Mouse (Mus musculus): Measurements from ENCODE around the gene Pcbd1. TPM values are rescaled to one million over a fixed set of nuclear protein-coding genes. Genes with fewer than 3 reads are reported as not detected.

Gene Pcbd1
- total RNA-seq (2022), result under 1 TPM in 2 of 4 experiments, not detected in 2; 0.34 to 0.70 TPM

DNA sequence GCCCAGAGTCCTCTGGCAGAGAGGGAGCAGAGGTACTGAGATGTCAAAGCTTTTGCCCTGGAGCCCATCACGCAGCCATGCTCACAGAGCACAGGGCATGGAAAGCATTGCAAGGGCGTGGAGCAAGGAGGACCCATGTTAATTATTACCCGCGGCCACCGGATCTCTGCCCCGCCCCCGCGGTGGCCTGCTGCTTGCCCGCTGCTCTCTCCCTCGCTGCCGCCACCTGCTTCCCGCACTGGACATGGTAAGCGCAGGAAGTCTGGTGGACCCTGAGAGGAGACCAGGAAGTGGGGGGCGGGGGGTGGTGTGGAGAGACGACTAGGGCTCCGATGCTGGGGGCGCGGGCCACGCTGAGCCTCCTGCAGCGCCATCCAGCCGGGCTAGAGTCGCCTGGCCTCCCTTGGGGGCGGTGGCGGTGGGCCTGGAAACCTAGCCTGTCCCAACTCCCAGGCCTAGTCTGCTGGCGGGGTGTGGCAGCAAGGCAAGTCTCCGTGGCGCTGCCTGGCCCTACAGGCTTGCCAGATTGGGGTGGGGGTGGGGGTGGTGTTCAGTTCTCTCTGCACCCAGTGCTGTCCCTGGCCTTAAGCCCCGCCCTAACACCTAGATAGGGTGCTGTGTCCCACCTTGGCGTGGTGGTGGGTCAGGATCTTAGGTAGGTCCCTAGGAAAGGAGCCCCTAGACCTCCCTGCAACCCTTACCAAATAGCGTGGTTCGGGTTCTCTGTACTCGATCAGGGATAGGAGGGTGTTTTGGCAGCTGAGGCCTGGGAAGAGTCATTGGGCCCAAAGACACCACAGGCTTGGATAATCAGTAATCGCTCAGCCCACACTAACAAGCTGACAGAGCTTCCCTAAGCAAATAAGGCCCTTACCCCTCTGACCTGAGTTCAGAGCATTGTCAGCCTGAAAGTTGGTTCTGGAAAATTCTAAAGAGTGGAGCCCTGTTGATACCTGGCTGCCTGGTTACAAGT, at the start of gene Pcbd1:
Gene Pcbd1, plus strand, starts transcription at position 162 of the 973 bp plus-strand sequence.
- DNase-seq (ENCODE audit: low spot score in 2 of 2), result no peak

DNA sequence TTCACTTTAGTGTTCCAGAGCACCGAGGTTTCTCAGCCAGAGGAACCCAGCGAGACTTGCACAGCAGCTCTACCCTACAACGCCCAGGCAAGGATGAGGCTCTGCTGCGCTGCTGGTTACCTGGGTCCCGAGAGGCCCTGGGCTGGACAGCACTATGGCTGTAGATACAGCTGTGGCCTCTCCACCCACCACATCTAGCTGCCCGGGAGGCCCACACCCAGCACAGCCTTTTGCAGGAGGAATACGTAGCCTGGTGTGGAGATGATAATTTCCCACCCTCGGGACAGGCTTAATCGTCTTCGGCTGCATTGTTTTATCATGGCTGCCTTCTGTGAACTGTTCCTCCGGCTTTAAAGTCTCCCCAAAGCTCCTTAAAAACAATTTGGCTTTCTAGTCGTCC, 49.5 kb upstream of the Pcbd1 start:
- no peak for DNase-seq (ENCODE audit: low spot score in 2 of 2)

DNA sequence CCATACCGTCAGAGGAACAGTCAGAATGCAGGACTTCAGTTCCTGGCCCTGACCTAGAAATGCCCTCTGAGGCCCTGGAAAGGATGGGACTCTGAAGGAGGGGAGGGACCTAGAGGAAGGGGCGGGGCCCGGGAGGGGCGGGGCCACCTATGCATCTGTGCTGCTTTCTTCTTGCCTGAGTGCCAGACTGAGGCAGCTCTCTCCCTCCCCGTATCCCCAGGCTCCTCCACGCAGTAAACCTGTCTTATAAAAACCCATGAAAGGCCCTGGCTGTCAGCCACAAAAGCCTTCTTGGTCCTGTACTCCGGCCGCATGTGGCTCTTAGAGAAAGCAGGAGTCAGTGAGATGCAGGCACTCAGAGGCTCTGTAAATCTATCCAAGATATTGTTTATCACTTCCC, 44.0 kb upstream of the Pcbd1 start:
- no peak for DNase-seq (ENCODE audit: low spot score in 2 of 2)

DNA sequence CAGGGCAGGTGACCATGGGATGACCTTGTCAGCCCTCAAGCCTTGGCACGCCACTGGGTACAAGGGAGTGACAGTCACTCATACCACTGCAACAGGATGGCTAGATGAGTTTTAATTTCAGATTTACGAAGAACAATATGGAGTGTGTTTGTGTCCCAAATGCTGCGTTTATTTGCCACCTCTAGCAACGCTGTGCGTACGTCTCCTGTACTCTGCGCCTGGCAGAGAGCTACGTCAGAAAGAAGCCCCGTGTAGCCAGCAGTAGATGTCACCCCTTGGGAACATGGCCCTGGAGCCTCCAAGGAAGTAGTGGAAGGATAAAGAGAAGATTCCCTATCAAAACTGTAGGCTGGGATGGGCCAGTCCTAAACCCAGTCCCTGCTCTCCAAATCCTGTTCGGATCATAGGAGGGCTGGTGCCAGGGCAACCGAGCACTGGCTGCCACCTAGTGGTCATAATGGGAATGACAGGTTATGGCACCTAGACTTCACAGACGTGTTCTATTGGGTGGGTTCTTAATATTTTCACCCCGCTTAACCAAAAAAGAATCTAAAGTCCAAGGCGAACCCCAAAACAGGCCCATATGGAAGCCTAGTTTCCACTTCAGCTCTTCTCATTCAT, 37.0 kb upstream of the Pcbd1 start:
- peak; percentile 18 to 29 for DNase-seq (ENCODE audit: low spot score in 2 of 2)

DNA sequence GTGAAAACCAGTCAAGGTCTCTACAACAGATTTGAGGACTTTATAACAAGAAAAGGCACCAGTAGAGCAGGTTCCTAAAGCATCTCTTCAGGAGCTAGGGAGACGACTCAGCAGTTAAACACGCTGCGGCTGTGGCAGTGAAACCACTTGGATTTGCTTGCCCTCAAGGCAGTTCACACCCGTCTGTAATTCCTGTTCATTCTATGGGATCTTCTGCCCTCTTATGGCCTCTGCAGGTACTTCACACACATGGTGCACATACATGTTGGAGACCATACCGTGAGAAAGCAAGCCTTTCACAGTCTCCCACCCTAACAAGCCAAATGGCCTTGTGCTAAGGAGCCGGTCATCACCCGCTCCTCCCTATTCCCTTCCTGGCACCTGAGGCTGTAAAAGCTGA, 32.5 kb upstream of the Pcbd1 start:
- DNase-seq (ENCODE audit: low spot score in 2 of 2), result no peak

DNA sequence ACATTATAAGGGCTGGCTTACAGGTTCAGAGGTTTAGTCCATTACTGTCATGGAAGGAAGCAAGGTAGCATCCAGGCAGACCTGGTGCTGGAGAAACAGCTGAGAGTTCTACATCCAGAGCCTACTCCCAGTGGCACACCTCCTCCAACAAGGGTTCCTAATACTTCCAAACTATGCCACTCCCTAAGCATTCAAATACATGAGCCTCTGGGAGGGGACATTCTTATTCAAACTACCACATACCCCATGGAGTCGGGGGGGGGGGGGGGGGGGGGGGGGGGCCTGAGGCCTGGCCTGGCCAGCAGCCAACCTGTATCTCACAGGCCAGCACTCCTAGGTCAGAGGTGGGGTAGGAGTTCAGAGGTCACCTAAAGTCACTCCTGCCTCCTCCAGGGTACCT, 30.0 kb upstream of the Pcbd1 start:
- no peak for DNase-seq (ENCODE audit: low spot score in 2 of 2)

DNA sequence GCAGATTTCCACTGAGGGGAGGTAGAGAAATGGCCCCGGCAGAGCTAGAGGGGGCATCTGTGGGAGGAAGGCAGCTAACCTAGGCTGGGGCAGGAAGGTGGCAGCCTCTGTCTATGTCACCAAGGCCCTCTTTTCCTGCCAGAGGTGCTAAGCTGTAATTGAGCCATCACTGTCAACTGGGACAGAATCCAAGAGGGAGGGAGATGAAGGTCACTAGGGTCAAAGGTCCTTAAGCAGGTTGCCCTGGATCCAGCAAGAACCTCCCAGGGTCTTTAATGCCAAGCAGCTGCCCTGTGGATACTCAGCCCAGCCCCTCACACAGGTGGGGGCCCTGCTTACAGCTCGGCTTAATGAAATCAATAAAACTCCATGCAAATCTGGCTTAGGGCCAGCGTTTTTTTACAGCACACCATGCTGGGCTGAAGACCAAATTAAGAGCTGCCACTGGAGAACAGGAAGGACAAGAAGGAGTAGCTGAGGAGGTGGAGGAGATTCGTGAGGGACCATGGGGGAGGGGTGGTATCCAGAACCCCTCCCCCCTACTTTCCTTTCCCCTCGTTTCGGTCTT, 29.5 kb upstream of the Pcbd1 start:
- DNase-seq (ENCODE audit: low spot score in 2 of 2), result no peak

DNA sequence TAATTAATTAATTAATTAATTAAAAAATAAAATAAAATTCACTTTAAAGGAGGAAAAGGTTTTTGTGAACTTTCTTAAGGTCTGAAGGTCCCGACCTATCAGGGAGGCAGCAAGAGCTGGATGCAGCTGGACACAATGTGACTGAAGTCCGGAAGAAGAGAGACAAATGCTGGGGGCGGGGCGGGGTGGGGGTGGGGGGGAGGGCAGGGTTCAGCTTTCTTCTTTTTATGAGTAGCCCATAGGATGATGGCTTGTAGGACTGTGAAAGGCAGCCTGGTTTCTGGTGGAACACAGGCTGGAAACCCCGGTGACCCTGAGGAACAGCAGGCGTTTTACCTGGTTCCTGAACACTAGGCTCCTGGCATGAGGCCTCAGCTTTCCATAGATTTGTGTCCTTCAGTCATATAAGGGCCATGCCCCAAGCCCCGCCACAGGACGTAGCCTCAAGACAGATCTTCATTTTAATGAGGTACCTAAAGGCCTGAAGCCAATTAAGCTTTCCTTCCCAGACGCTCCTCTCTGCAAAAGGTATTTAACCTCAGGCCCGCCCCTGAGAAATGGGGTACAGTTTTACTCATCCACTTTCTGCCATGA, 25.8 kb upstream of the Pcbd1 start:
- no peak for DNase-seq (ENCODE audit: low spot score in 2 of 2)

DNA sequence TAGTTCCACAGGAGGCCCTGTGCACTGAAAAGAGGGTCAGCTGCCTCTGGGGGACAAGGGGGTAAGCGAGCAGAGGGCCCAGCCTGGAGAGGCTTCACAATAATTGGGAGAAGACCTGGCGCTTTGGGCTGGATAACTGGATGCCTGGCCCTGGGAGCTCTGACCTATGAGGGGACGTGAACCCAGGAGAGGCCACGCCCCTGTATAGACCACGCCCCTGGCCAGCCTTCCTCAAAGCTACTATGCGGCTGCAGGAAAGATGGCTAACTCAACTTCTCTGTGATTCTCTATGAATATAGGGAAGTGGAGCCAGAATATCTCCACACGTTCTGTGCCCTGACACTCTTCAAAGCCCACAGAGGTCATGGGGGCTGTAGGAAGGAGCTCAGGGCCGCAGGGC, 24.5 kb upstream of the Pcbd1 start:
- no peak for DNase-seq (ENCODE audit: low spot score in 2 of 2)

DNA sequence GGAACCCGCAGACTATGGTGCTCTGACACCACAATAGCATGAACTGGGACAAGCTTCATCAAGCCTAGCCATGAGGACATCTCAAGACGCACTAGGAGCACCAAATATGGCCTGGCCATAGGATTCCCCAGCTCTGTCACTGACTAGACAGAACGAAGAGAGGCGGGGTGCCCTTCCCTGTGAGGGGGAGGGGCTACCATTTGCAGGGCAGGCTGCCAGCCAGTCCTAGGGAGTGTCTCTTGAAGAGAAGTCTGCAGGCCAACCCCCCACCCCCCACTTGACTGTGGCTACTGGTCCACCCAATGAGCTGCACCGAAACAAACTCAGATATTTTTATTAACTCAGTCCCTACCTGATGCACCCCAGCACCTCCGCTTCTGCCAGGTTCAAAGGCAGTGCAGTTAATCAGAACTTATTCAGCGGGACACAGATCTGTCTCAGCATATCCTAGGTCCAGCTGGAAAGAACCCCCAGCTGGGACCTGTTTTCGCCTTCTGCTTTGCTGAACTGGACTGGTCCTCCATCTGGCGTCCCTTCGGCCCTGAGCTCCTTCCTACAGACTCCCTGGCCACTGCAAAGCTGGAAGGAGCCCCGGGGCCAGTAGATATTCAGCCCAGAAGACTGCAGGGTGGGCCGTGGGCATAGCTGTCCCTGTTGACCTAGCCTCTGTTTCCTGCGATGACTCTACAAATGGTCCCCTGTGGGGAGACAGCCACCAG, 23.7 kb upstream of the Pcbd1 start:
- DNase-seq (ENCODE audit: low spot score in 2 of 2), result no peak

DNA sequence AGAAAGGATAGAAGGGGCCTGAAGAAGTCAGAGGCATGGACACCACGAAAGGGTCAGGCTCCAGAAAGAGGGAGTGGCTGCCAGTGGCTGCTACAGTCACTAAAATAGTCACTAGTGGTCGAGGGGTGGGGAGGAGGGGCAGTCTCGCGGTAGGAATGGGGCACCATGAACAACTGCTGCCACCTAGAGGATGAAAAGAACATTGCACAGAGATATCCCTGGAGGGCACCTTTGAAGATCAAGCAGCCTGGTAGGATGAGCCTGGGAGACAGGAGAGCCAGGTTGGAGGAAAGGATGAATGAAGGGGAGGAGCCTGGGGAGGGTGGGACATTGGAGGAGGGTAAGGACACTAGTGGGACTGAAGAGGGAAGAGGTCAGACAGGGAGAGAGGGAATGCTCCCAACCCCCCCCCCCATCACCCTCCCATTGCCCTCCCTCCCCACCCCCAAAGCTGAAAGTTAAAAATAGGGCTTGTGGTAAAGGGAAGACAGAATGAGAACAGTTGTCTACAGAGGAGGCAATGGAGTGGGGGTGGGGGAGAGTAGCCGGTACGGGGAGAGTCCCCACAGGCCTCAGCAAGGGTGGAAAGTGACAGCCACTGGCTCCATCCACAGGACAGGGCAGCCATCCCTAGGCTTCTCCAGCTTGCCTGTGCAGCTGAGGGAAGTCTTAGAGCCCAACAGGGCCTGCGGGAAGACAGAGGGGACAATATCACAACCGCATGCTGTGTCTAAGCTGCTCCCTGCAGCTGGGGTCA, 20.5 kb upstream of the Pcbd1 start:
- DNase-seq (ENCODE audit: low spot score in 2 of 2), result peak in 1 of 2 experiments; percentile 6

DNA sequence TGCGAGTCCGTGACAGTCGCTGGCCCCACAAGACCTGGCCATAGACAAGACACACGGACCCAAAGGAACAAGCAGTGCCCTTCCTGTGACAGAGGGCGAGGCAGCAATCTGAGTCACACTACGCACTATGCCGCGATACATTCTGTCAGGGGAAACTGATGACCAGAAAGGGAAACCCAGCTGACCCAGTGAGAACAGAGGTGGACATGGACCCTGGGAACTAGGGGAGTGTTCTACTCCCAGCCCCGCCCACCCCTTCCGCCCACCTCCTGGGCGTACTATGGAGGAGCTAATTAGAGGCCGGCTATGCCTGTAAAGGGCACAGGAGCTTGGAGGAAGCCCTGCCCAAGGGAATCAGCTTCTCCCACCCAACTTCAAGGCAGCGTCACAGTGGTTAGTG, 19.9 kb upstream of the Pcbd1 start:
- DNase-seq (ENCODE audit: low spot score in 2 of 2), result no peak

DNA sequence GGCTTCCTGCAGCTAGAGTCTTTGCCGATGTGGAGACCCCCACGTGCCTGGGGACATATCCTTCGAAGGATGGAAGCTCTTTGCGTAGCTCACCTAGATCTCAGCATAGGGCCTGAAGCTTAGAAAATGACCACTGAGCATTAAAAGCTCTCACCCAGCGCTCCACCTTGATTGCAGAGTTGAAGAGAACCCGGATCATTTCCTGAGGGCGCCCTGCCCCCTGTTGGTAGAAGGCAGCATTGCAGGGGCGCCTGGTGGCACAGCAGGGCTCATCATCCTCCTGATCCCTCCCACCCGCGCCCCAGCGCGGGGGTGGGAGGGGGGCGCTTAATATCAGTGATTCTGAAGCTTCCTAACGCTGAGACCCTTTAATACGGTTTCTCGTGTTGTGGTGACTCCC, 16.8 kb upstream of the Pcbd1 start:
- peak; percentile 18 to 20 for DNase-seq (ENCODE audit: low spot score in 2 of 2)

DNA sequence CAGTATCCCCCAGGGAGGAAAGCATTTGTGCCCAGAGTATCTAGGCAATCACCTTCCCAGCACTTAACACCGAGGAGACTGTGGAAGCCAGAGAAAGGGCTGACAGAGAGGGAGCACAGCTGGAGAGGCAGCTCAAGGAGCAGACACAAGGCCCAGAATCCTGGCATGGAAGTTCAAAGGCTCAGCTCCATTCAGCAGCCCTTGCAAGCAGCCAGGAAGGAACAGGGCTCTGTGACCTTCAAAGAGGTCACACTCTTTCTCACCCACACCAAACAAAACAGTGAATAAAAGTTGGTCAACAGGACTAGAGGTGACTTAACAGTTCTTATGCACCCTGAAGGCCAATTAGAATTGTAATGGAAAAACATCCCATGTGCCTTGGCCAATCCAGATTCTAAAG, 14.5 kb upstream of the Pcbd1 start:
- DNase-seq (ENCODE audit: low spot score in 2 of 2), result no peak

DNA sequence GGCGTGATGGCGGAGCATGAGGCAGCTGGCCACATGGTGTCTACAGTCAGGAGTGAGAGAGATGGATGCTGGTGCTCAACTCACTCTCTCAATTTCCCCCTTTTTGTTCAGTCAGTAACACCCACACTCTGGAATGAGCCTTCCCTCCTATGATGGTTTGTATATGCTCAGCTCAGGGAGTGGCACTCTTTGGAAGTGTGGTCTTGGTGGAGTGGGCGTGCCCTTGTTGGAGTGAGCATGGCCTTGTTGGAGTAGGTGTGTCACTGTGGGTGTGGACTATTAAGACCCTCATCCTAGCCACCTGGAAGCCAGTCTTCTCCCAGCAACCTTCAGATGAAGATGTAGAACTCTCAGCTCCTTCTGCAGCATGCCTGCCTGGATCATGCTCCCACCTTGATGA, 13.5 kb upstream of the Pcbd1 start:
- DNase-seq (ENCODE audit: low spot score in 2 of 2), result no peak

DNA sequence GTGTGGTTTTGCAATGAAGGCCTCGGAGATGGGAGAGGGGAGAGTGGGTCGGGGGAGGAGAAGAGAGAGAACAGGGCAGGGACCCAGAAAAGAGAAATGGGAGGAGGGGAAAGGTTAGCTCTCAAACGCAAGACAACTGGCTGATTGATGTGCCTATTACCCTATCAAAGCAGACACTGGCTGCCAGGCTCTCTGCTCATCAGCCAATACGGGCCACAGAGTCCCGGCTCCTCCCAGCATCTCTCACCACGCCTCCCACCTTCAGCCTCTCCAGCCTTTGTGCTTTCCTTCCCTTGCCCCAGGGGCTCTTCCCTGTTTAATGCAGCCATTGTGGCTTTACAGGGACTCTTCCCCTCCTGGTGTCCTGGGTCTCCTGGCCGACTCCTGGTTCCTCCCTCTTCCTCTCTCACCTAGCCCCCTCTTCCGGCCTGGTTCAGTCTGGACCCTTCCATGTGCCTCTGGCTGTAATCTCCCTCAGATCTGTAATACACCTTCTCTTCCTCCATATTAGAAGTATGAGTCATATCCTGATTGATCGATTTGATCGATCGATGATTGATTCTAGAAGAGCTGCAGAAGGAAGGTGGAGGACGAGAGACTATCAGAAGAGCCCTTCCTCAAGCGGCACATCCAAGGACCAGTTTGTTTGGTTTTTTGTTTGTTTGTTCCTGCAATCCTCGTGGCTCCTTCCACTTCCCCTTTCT, 8.8 kb upstream of the Pcbd1 start:
- DNase-seq (ENCODE audit: low spot score in 2 of 2), result no peak

DNA sequence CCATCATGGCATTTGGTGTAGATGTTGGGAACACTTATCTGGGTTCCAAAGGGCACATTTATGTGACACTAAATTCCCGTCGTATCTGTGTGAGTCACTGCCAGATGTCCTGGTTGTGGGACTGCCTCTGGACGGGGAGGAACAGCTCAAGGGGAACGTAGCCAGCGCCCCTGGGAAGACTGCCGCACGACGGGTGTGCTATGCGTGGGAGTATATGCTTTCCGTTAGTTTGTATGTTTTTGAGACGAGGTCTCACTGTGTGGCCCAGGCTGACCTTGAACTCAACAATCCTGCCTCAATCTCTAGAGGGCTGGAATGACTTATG, 8.2 kb upstream of the Pcbd1 start:
- DNase-seq (ENCODE audit: low spot score in 2 of 2), result no peak

DNA sequence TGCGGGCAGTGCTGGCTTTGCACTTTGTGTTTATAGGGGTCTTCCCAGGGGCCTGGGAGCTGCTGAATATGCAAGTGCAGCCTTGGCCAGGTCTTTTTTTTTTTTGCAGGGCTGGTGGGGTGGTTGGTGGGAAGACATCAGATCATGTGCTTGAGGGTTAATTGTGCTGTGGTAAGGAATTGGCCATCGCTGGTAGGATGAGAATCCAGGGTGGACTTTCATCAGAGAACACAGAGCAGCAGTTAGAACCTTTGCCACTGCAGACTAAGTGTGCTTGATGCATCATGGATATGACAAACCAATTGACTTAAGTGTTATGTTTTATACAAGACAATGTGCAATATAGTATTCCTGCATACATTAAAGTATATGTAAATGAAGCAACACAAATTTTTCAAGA, 3.8 kb upstream of the Pcbd1 start:
- DNase-seq (ENCODE audit: low spot score in 2 of 2), result no peak

DNA sequence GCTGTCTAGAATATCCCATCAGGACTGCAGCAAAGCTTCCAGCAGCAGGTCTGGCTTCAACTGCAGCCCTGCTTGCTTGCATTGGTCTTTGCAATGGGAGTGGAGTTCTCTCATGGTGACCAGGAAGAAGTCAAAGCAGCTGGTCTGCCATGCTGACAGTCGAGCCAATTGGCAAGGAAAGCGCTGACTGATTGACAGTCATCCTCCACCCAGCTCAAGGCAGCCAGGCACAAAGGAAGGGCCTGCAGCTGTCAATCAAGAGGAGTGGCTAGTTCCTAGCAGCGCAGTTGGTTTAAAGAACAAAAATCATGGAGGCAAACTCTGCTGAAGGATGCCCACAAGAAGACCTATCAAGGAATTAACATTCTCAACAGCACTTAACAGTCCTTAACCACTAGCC, 2.6 kb upstream of the Pcbd1 start:
- no peak for DNase-seq (ENCODE audit: low spot score in 2 of 2)

DNA sequence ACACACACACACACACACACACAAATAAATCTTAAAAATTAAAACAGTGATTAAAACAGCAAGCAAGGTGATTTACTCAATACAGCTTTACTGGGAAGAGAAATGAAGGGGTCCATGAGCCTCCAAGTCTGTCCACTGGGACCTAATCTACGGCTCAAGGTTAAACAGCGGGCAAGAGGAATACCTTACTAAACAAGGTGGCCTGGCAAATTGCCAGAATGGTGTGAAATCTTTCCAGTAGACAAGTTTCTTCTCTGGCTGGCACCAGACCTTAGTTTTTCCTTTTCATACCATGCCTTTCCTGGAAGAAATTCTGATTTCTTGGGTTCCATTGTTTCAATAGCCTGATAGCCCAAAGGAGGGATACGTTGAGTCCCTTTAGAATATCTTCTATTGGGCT, 663 bp upstream of the Pcbd1 start:
- DNase-seq (ENCODE audit: low spot score in 2 of 2), result no peak

Measured in gastrocnemius, adult 8-10 months (tissue).